Mouse (Mus musculus) heart, embryonic 14.5 days (tissue): ENCODE measurements around the gene Marcksl1. TPM values are rescaled to one million over a fixed set of nuclear protein-coding genes. Genes with fewer than 3 reads are reported as not detected.
A peak's percentile ranks its signal among the peaks of the same experiment; 100 is the strongest.
"Not testable (repeated sequence)": the region's sequence is repeated elsewhere in the genome, so short reads cannot be mapped to it uniquely, and the experiment has no call there.

ENCODE experiments used
- ATAC-seq: fragments of 200-750 bp; cut with Nextera tagmentation; 2 replicates; pipeline ENCODE4 v1.8.0; 2017; ENCODE audit warnings: low read depth, moderate TSS enrichment; ENCODE audit not compliant: insufficient number of reproducible peaks, insufficient read depth, low FRiP score
- H3K27ac ChIP-seq, 2 experiments: fragments of 200-500 bp in 1 of 2; fragments of 300-500 bp in 1 of 2; sonication (generic) in 1 of 2; replicated peaks in 1 of 2; 2 replicates each; pipeline ENCODE4 v1.5.1; 2012 to 2014; ENCODE audit warnings: low read depth in 2 of 2, low read length in 2 of 2, control low read depth in 1 of 2, mild to moderate bottlenecking in 1 of 2, mixed read lengths in 1 of 2; ENCODE audit not compliant: control insufficient read depth in 1 of 2, insufficient read depth in 1 of 2
- H3K27me3 ChIP-seq: fragments of 300-500 bp; sonication (generic); 2 replicates; pipeline ENCODE4 v1.6.1; 2014; ENCODE audit warnings: mild to moderate bottlenecking, low read length, control low read depth; ENCODE audit not compliant: control insufficient read depth, insufficient read depth
- H3K36me3 ChIP-seq: fragments of 300-500 bp; sonication (generic); 2 replicates; pipeline ENCODE4 v1.6.1; 2014; ENCODE audit warnings: mild to moderate bottlenecking, control low read depth, low read length, mixed read lengths; ENCODE audit not compliant: control insufficient read depth, insufficient read depth
- H3K4me1 ChIP-seq, 2 experiments: fragments of 200-500 bp in 1 of 2; fragments of 300-500 bp in 1 of 2; sonication (generic) in 1 of 2; 2 replicates each; pipeline ENCODE4 v1.6.1; 2012 to 2014; ENCODE audit warnings: low read length in 2 of 2, control low read depth in 1 of 2, mixed read lengths in 1 of 2; ENCODE audit not compliant: control insufficient read depth in 2 of 2, insufficient read depth in 2 of 2
- H3K4me2 ChIP-seq: fragments of 300-500 bp; sonication (generic); 2 replicates; pipeline ENCODE4 v1.6.1; 2014; ENCODE audit warnings: mild to moderate bottlenecking, low read length
- H3K4me3 ChIP-seq, 2 experiments: fragments of 200-500 bp in 1 of 2; fragments of 300-500 bp in 1 of 2; sonication (generic) in 1 of 2; 2 replicates each; pipeline ENCODE4 v1.5.1; 2012 to 2014; ENCODE audit warnings: low read length in 2 of 2, mild to moderate bottlenecking in 2 of 2, control low read depth in 1 of 2, low read depth in 1 of 2, moderate library complexity in 1 of 2; ENCODE audit not compliant: control insufficient read depth in 1 of 2, insufficient read depth in 1 of 2
- H3K9ac ChIP-seq: fragments of 300-500 bp; sonication (generic); 2 replicates; pipeline ENCODE4 v1.6.1; 2014; ENCODE audit warnings: mild to moderate bottlenecking, low read length
- H3K9me3 ChIP-seq: fragments of 300-500 bp; sonication (generic); 2 replicates; pipeline ENCODE4 v1.6.1; 2016; ENCODE audit warnings: low read length, control low read depth; ENCODE audit not compliant: control insufficient read depth
- WGBS: fragments of 180-500 bp; shearing (Covaris S2); extraction: QIAGEN DNeasy Blood & Tissue Kit; methylation state at CpG from one replicate; pipeline ENCODE4 v1.1.7; 2014; 5-methylcytosine and 5-hydroxymethylcytosine counted together
- polyA plus RNA-seq: library from polyadenylated mRNA; unstranded; fragments of >200 nt; fragmentation: Nextera tagmentation; extraction: Ambion mirVana; gene quantifications from 2 replicates; pipeline ENCODE4 v1.2.1, GENCODE M21; 2014

Gene Marcksl1
- polyA plus RNA-seq, 1 experiment from 2014 or later: 313 TPM

DNA sequence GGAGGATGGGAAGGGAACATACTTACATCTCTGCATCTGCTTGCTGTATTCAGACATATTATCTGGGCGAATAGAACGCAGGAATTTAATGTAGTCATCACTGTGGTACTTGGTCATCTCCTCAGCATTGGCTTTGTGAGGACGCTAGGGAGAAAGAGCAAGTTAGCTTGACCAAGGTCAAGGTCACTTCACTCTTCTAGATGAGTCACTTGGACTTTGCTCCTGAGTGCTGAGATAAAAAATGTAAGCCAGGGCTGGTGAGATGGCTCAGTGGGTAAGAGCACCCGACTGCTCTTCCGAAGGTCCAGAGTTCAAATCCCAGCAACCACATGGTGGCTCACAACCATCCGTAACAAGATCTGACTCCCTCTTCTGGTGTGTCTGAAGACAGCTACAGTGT, 15.5 kb downstream of the Marcksl1 start:
- not testable (repeated sequence) for H3K9me3 ChIP-seq, H3K4me1 ChIP-seq, H3K4me3 ChIP-seq, H3K4me2 ChIP-seq, H3K27ac ChIP-seq, H3K27me3 ChIP-seq, H3K9ac ChIP-seq, ATAC-seq
- H3K36me3 ChIP-seq: peaks cover 91% of the 10 kb centered on the region
- 83% methylated on average over 5 of the region's 6 CpGs for WGBS

GRCm38 (mm10) chr4:129540012-129540411, 26.6 kb downstream of the Marcksl1 start:
- Histone ChIP-seq H3K27ac (0 out of 4 replicates have a peak overlapping the region, but pooled peaks of 1 of the 2 experiments have one; percentile 14), H3K4me1 (peaks cover 9 to 16% of the 10 kb centered on the region in 2 experiments), H3K36me3 (peaks cover 27% of the 10 kb centered on the region), H3K4me2 (no peak overlapping the region), H3K27me3 (no peaks in the 10 kb centered on the region), H3K4me3 (no peak overlapping the region), H3K9me3 (no peaks in the 10 kb centered on the region), H3K9ac (no peak overlapping the region)
- WGBS: 76% methylated on average over 6 of the region's 6 CpGs
- ATAC-seq: no peak

DNA sequence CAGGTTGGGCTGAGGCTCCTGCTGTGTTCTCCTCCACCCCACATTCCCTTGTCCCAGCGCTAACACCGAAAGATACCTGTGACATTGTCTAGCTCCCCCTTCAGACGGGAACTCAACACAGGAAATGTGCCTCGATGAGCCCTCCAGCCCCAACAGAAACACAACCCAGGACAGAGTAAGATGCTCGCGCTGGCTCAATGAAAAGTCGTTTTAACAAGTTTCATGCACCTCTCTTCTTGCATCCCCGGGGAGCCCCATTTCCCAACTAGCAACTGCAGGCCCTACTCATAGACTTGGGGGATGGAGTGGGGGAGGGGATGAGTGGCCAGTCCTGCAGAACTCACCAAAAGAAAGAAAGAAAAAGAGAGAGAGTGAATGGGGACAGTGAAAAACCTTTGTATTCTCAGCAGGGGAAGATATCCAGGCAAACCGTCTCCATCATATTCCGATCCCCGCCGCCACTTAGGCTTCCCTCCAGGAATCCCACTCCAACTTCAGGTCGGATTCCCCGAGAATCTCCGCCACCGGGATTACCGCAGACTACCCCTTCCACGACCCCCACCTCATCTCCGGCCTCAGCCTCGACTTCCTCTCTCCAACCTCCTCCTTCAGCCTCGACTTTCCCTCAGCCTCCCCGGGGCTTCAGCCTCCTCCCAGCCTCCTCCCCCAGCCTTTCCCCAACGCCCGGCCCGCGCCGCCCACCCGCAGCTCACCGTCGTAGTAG, 28.6 kb downstream of the Marcksl1 start:
- no peaks in the 10 kb centered on the region for H3K9me3 ChIP-seq
- peak overlapping the region; percentile 86 to 99 for H3K4me3 ChIP-seq
- peak overlapping the region; percentile 94 for H3K9ac ChIP-seq
- H3K36me3 ChIP-seq: 0 out of 2 replicates have a peak, but pooled peaks cover 14% of the 10 kb centered on the region
- H3K4me1 ChIP-seq: peaks cover 9 to 16% of the 10 kb centered on the region in 2 experiments
- peak overlapping the region; percentile 73 to 82 for H3K27ac ChIP-seq
- H3K4me2 ChIP-seq: peak overlapping the region; percentile 79
- no peak for ATAC-seq
- 1% methylated on average over 30 of the region's 30 CpGs for WGBS
- H3K27me3 ChIP-seq: no peaks in the 10 kb centered on the region

DNA sequence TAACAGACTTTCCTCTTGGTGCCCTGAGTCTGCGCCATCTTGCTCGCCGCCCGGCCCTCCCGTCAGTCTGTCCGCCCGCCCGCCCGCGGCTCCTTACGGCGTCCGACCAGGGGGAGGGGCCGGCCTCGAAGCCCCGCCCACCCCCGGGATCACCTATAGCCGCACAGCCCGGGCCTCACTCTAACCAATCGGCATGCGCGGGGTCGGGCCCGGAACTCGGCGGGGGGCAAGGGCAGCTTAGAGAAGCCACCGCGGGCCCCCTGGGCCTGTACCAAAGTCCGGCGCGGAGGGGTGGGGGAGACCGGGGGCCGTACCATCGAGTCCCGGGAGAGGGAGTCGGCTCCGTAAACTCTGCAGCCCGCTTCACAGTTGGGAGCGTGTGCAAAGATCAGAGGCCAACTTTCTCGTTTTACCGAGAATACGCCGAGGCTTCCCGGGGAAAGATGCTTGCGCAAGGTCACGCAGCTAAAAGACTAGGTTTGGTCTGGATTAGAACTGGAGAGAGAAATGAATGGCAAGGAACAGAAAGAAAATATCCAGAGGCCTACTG, 29.3 kb downstream of the Marcksl1 start, which contains the start of gene Hdac1:
Gene Hdac1 (minus strand): TSS at position 122 of the 550 bp plus-strand sequence.
- Histone ChIP-seq H3K9ac (peak within 1 kb of the TSS; percentile 94), H3K4me2 (peak within 1 kb of the TSS; percentile 79), H3K4me1 (peaks cover 9 to 16% of the 10 kb centered on the region in 2 experiments), H3K27me3 (no peaks in the 10 kb centered on the region), H3K9me3 (no peaks in the 10 kb centered on the region), H3K4me3 (peak within 1 kb of the TSS; percentile 86 to 99), H3K36me3 (0 out of 2 replicates have a peak, but pooled peaks cover 11% of the 10 kb centered on the region), H3K27ac (peak within 1 kb of the TSS; percentile 82 to 86)
- WGBS: under 1% methylated on average over 46 of the region's 46 CpGs
- peak; percentile 99 for ATAC-seq

DNA sequence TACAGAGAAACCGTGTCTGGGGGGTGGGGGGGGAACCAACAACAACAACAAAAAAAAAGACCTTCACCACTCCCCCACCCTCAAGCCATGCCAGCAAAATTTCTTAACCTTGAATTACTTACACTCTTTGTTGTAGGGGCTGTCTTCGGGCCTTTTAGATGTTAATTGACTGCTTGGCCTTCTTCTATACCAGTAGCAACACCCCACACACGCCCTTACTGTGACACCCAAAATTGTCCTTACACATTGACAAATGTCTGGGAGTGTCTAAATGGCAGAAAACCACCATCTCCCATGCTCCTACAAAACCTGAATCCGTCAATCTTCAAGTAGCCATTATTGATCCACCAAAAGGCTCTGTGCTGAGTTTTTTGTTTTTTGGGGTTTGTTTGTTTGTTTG, 30.7 kb downstream of the Marcksl1 start:
- Histone ChIP-seq H3K9me3 (no peaks in the 10 kb centered on the region), H3K27me3 (no peaks in the 10 kb centered on the region), H3K4me2 (no peak overlapping the region), H3K9ac (no peak overlapping the region), H3K4me1 (peaks cover 9 to 16% of the 10 kb centered on the region in 2 experiments), H3K36me3 (0 out of 2 replicates have a peak, but pooled peaks cover 9% of the 10 kb centered on the region), H3K4me3 (no peak overlapping the region), H3K27ac (no peak overlapping the region)
- ATAC-seq: no peak
- 90% methylated on average over 4 of the region's 4 CpGs for WGBS

- H3K9me3 ChIP-seq, ATAC-seq, H3K4me3 ChIP-seq, H3K4me1 ChIP-seq, H3K9ac ChIP-seq, H3K4me2 ChIP-seq, H3K27me3 ChIP-seq, H3K27ac ChIP-seq, H3K36me3 ChIP-seq: not testable (repeated sequence)
- 76% methylated on average over 4 of the region's 4 CpGs for WGBS
These were observed 34.2 kb downstream of the Marcksl1 start for GRCm38 (mm10) chr4:129547631-129548030.

DNA sequence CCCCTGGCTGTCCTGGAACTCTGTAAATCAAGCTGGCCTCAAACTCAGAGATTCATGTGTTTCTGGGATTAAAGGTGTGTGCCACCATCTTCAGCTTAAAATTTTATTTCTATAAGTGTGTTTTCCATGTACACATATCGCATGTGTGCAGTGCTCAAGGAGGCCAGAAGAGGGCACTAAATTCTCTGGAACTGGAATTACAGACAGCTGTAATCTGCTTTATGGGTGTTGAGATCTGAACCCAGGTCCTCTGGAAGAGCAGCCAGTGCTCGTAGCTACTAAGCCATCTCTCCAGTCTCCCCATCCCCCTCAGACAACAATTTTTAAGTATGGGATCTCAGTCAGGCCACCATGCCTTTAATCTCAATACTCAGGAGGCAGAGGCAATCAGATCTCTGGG, 35.9 kb downstream of the Marcksl1 start:
- 91% methylated on average over 2 of the region's 2 CpGs for WGBS
- Histone ChIP-seq H3K36me3 (no peaks in the 10 kb centered on the region), H3K4me1 (no peaks in the 10 kb centered on the region), H3K4me2 (no peak overlapping the region), H3K4me3 (no peak overlapping the region), H3K27me3 (no peaks in the 10 kb centered on the region), H3K9ac (no peak overlapping the region), H3K27ac (no peak overlapping the region), H3K9me3 (no peaks in the 10 kb centered on the region)
- ATAC-seq: no peak
